Mouse (Mus musculus) urinary bladder, postnatal 36 days (tissue): ENCODE results near the gene Mybpc3.

Source experiments
- DNase-seq, 2 experiments: peaks; one replicate each; pipeline ENCODE4 v3.0.0; 2022; ENCODE audit warnings: low spot score in 2 of 2, mixed read lengths in 1 of 2

Mybpc3 gene

GRCm38 (mm10) chr2:91121011-91121410 is 3.1 kb downstream of the Mybpc3 start:
- no peak for DNase-seq

GRCm38 (mm10) chr2:91121497-91121896 is 3.6 kb downstream of the Mybpc3 start:
- DNase-seq, result no peak

DNA sequence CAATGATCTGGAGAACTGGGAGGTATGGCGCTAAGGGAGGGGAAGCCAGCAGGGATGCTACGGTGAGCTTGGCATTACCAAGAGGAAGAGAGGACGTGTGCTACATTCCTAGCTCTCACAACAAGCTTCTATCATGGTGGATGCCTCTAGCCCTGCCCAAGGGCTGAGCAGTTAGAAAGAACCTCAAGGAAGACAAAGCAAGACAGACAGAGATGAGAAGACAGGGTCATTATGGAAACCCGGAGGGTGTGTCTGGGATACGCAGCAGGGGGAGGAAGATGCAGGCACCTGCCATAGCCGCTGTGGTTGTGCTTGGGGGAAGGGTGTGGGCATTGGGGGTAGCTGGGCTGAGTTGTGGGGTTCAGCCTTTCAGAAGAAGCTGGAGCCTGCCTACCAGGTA is 5.6 kb downstream of the Mybpc3 start:
- DNase-seq, result no peak

DNA sequence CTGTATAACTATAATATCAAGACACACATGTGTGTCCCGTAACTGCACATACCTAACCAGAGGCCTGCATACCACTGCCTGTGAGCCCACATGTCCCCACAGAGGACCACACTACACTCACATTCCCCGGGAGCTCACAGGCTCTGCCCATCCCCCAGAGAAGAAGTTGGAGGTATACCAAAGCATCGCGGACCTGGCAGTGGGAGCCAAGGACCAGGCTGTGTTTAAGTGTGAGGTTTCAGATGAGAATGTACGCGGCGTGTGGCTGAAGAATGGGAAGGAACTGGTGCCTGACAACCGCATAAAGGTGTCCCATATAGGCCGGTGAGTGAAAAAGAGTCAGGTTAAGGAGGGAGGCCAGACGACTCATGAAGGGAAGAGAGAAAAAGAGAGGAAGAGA is 7.2 kb downstream of the Mybpc3 start:
- no peak for DNase-seq

GRCm38 (mm10) chr2:91128761-91129160 is 10.8 kb downstream of the Mybpc3 start:
- DNase-seq, result no peak

DNA sequence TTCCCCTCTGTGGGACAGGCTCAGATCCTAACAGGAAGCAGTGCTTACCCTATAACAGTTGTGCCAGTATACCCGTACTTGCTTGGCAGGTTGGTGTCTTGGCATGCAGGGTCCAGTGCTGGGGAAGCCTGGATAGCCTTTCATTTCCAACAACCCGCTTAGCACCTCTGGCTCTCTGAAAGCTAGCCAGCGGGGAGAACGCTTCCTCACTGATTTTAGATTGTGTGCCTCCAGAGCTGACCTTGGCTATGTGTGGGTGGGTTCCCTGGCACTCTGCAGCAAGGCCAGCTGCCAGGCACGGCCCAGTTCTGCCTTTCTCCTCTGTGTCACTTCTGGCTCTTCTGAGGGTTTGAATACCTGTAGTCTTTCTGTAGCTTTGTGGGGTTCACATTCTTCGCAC is 12.2 kb downstream of the Mybpc3 start:
- no peak for DNase-seq

DNA sequence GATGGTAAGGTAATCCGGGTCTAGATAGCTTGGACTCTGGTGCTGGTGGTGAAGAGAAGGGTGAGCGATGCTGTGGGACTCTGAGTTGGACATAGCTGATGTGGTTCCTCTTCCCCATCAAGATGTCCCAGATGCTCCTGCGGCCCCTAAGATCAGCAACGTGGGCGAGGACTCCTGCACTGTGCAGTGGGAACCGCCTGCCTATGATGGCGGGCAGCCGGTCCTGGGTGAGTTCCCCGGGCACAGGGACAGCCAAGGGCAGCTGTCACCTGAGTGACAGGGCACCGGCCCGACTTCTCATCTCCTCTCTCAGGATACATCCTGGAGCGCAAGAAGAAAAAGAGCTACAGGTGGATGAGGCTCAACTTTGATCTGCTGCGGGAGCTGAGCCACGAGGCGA is 13.3 kb downstream of the Mybpc3 start:
- no peak for DNase-seq

DNA sequence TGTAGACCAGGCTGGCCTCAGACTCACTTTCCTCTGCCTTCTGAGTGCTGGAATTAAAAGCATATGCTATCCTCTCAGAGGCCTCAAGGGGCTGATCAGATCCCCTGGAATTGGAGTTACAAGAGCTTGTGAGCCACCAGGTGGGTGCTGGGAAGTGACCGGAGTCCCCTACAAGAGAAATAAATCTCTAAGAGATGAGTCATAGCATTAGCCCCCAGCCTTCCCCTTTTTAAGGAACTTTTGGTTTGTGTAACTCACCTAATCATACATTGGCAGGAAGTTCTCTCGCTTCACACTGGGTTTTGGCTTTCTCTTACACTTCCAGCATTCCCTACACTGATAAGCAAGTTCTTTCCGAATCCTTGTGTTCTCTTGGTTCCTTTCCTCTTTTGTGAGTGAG is 14.1 kb downstream of the Mybpc3 start:
- no peak for DNase-seq

DNA sequence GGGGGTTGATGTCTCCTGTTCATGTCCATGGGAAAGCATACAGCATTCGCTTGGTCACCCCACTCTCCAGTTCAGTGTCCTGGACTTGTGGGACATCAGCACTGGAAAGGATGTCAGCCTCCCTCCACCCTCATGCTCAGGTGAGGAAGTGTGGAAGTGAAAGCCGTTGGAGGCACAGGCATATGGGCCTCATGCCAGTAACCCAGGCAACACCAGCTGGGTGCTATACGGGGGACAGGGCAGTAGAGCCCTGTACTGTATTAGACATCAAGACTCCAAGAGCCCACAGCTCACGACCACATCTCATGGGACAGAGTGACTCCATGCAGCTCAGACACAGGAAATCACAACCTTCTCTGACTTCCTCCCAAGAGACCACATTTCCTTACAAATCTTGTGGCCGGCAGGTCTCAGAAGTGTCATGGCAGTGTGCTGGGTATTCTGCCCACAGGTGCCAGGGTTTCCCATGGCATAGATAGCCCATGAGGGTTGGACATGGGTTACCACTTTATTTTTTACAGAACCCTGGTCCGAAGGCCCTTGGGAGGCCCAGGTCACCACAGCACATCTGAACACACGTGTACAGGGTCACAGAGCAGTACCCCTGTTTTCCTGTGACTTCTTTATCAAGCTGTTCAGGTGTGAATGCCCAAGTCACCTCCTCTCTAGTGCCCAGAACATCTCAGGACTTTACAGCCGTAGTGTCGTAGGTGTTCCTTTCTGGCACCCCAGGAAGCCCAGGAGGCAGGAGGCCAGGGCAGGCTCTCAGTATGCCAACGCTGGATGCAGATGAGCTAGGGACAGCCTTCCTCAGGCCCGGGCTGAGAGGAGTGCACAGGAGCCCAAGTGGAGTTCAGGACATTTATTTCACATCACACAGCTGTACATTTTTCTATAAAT is 18.8 kb downstream of the Mybpc3 start:
- DNase-seq, result no peak

GRCm38 (mm10) chr2:91137481-91137880 is 19.5 kb downstream of the Mybpc3 start:
- DNase-seq, result no peak

- no peak for DNase-seq
Measured at GRCm38 (mm10) chr2:91139311-91139710, 21.4 kb downstream of the Mybpc3 start.

DNA sequence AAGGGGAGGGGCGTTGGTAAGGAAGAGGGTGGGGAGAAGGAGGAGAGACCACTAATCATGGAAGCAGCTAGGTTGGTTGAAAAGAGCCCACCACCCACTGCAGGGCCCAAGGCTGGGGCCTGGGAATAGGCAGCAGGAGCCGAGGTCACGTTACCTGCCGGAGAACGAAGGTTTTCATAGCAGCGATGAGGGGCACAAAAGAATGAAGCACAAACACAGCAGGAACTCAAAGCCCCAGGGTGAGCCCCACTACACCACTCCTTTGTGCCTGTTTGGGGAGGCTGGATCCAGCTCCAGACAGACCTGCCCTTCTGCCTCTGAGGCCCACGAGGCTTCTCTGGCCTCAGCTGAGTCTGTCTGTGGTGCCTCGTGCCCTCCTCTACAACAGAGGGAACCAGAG is 21.8 kb downstream of the Mybpc3 start:
- DNase-seq, result no peak

GRCm38 (mm10) chr2:91142920-91143319 is 25.0 kb downstream of the Mybpc3 start:
- no peak for DNase-seq

- DNase-seq, result no peak
Measured at GRCm38 (mm10) chr2:91143401-91143800, 25.5 kb downstream of the Mybpc3 start.

- no peak for DNase-seq
Measured at GRCm38 (mm10) chr2:91148101-91148500, 30.2 kb downstream of the Mybpc3 start.

DNA sequence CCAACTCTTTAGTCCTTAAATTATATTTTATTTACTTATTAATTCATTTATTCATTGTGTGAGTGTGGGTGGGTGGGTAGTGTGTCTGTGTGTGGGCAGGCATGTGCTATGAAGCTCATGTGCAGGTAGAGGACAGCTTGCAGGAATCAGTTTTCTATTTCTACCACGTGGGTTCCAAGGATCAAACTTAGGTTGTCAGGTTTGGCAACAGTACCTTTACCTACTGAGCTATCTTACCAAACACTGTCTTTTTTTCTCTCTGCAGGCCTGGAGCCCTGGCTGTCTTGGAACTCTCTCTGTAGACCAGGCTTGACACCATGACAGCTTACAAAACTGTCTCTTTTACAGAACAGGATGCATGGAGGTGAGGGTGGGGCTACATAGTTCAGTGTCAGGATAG is 33.4 kb downstream of the Mybpc3 start:
- no peak for DNase-seq

GRCm38 (mm10) chr2:91152885-91153377 is 35.0 kb downstream of the Mybpc3 start:
- DNase-seq, result no peak

GRCm38 (mm10) chr2:91154091-91154490 is 36.1 kb downstream of the Mybpc3 start:
- no peak for DNase-seq

DNA sequence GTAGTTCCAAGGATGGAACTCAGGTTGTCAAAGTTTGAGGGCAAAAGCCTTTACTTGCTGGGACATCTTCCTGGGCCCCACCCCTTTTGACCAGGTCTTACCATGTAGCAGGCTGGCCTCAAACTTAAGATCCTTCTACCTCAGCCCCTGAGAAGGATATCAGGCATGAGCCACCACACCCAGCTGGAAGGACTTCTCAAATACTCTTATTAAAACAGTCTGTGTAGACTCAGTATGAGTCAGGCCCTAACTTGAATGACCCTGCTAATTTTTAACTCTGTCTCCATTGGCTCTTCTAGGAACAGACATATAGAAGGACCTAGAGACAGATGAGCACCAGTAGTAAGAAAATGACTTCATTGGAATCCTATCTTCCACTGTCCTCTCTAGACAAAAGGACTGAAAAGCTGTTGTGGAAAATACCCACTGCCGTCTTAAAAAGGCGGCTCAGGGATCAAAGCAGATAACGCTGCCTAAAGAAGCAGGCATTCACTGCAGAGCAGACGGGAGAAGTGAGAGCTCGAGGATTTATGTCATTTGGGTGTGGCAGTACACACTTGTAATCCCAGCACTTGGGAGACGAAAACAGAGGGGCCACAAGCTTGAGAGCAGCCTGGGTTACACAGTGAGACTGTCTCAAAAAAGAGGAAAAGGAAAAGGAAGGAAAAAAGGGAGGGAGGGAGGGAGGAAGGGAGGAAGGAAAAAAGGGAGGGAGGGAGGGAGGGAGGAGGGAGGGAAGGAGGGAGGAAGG is 39.2 kb downstream of the Mybpc3 start:
- no peak for DNase-seq

DNA sequence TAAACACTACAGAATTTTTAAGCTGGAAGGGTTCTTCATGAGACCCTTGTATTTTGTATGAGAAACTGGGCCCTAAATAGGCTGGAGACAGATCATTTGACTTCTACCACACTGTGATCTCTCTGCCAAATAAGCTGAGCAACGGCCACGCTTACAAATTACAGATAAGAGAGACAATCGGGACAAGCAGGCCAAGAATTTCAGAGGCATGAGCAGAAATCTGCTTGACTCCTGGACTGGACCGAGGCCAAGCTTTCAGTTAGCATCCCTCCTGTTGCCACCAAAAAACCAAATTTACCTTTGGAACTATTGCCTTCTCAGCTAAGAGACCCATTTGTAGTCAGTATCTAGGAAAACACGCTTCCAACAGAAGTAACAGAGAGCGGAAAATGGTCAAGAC is 42.6 kb downstream of the Mybpc3 start:
- no peak for DNase-seq

- no peak for DNase-seq
Measured at GRCm38 (mm10) chr2:91162952-91163351, 45.0 kb downstream of the Mybpc3 start.

- no peak for DNase-seq
Measured at GRCm38 (mm10) chr2:91163532-91163931, 45.6 kb downstream of the Mybpc3 start.

GRCm38 (mm10) chr2:91164991-91165390 is 47.0 kb downstream of the Mybpc3 start:
- no peak for DNase-seq
